ENCODE assay signal across 12 mouse cellular contexts in genomic region chr17:85028797-85029196, GRCm38 (mm10). TPM values are rescaled to one million over a fixed set of nuclear protein-coding genes. Genes with fewer than 3 reads are reported as not detected.
"Had no signal": no experiment of that assay in that cellular context is flagged by ENCODE, and none has a peak within 500 bp of the region (broad histone marks: within the 10 kb centered on the region; RNA-seq: fewer than 3 reads in every experiment).

No protein-coding gene starts in this region.

- H3K9me3 ChIP-seq: limb, embryonic 12.5 days; liver, embryonic 13.5 days; midbrain, embryonic 13.5 days had no signal

- H3K27ac ChIP-seq: limb, embryonic 12.5 days; liver, embryonic 13.5 days; midbrain, embryonic 13.5 days had no signal

- H3K4me3 ChIP-seq: limb, embryonic 12.5 days; liver, embryonic 13.5 days; midbrain, embryonic 13.5 days had no signal

- H3K27me3 ChIP-seq: limb, embryonic 12.5 days; liver, embryonic 13.5 days; midbrain, embryonic 13.5 days had no signal

- ATAC-seq: midbrain, embryonic 13.5 days had no signal

- H3K36me3 ChIP-seq: liver, embryonic 13.5 days had no signal

- H3K4me1 ChIP-seq: limb, embryonic 12.5 days; midbrain, embryonic 13.5 days had no signal

- DNase-seq: layer of hippocampus, adult 9-11 months; layer of hippocampus, postnatal 36 days; liver, embryonic 13.5 days; lung, adult 18-20 months; right cerebral cortex, adult 18-20 months; right cerebral cortex, postnatal 25 days; spleen, adult 18-20 months; thymus, adult 18-20 months; thymus, postnatal 14 days had no signal

- H3K9ac ChIP-seq: limb, embryonic 12.5 days; liver, embryonic 13.5 days; midbrain, embryonic 13.5 days had no signal

- H3K4me2 ChIP-seq: limb, embryonic 12.5 days; liver, embryonic 13.5 days; midbrain, embryonic 13.5 days had no signal

RNA-seq across cellular contexts. Expression of gene Slc3a1, which starts 0.6 kb away (rescaled TPM):
- polyA plus RNA-seq: lung, embryonic 16.5 days had no signal
